Mouse (Mus musculus): ENCODE measurements around the gene Ly9. TPM values are rescaled to one million over a fixed set of nuclear protein-coding genes. Genes with fewer than 3 reads are reported as not detected.

Ly9 gene
- under 1 TPM in 1 of 2 experiments, not detected in 1; 0.30 TPM for total RNA-seq (2021)
- long read RNA-seq: 0 reads

DNA sequence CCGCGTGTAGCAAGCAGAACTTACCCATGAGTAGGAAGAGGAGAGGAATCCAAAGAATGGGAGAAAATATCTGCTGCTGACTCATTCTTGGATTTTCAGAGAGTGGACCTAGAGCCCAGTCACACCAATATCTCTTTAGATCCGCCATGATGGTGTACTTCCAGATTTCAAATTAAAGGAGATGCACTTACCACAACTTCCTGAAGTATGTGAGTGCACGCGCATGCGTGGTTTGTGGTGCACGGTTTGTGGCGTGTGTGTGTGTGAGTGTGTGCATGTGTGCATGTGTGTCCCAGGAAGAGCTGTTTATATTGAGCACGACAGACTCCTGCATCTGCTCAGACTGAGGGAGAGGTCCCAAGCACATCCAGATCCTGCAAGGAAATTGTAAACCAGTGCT is at the start of gene Ly9:
Gene Ly9 (minus strand): TSS at position 235 of the 400 bp plus-strand sequence.
- no peak for DNase-seq (ENCODE audit: low spot score in 2 of 2)

DNA sequence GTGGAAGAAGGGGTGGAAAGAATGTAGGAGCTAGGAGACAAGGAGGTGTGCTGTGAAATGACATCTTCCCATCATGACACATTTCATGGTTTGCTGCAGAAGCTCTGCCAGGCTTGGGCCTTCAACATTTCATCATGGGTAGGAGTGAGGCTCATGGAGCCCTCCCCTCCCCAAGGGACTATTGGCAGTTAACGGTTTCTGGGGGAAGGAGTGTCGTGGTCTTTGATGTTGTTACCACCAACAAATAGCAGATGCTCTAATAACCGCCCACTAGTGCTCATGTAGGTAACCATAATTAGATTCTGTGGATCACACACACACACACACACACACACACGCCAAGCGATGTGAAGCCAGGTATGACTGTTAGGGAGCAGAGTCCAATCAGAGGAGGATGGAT is 45.5 kb upstream of the Ly9 start, which contains the start of gene Slamf7:
Gene Slamf7 (minus strand): TSS at position 302 of the 400 bp plus-strand sequence.
- no peak for DNase-seq (ENCODE audit: low spot score in 2 of 2)

DNA sequence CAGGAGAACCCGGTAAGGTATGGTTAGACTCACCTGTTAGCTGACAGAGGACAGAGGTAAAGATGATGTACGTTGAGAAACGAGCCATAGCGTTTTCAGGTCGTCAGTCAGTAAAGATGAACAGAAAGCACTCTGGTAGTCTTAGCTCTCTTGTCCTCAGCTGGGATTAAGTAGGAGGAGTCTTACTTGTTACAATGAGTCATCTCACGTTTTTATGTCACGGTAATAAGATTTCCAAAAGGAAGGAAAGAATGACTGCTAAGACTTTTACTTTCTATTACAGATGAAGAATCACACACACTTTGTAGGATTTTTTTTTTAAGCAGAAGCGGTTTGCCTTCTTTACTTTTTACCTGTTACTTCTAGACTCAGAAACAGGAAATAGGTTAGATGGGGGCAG is 41.6 kb upstream of the Ly9 start:
- DNase-seq (ENCODE audit: low spot score in 2 of 2): no peak

DNA sequence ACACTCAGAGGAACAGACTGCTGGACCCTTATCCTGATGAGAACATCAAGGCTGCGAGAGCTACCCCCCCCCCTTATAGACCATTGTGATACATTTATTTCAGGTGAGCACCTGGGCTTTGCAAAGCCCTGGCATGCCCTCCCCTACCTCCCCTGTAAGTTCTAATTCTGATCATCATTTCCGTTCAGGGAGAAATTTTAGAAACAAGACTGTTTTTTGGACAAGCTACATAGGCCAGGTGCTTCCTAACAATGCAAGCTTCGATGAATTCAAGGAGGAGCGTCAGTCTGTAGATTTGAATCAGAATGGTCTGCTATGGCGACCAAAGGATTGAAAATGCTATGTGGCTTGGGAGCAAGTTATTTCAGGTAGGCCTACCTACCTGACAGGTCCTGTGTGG is 40.5 kb upstream of the Ly9 start:
- DNase-seq (ENCODE audit: low spot score in 2 of 2): no peak

DNA sequence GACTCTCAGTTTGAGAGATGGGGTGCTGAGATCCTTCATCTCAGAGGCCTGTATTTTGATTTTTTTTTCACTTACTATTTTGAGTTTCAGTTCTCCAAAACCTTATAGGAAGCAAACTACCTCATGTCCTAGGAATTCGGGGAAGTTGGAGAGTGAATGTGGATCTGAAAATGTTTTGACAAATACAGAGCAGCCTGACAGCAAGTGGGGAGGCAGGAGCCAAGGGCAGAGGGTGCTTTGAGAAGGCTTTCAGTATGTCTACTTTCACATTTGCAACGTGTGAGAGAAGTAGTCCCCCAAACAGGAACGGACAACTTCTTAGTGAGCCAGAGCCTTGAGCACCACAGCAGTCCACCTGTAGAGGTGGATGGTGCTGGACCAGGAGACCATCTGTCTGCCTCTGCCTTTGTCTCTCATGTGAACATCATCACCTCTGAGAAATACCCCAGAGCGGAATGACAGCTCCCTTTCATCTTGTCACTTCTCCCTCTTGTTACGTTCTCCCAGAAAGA is 39.3 kb upstream of the Ly9 start:
- no peak for DNase-seq (ENCODE audit: low spot score in 2 of 2)

DNA sequence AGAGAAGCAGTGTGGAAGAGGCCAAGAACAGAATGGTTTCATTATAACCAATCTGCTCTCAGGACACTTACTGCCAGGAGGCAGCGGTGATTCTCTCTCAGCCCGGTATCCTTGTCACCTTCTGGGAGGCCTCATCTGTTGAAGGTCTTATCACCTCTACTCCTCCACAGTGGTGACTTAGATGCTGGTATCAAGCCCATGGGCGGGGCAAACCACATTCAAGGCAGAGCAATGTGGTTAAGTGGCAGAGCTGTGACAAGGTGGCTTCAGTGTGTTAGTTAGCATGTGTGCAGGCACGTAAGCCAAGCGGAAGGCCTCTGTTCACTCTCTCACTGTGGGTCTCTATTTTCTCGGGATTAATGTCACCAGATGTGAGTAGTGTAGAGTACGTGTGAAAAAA is 36.4 kb upstream of the Ly9 start:
- no peak for DNase-seq (ENCODE audit: low spot score in 2 of 2)

DNA sequence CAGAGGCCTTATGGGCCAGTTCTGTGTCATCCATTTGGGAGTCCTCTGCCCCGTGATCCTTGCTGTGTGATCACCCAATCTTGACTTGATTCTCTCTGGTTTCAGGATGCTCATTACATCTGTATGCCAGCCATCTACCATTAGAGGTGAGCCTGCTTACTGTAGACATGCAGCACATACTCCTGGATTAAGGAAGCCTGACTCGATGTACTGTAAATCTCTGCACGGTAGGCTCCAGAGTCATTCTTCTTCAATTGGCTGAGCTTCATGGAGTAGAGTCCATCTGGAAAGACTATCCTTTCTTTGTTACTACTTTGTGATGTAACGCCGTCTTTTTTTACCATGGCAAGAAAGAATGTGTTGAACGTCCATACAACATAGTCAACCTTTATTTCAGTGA is 33.6 kb upstream of the Ly9 start:
- no peak for DNase-seq (ENCODE audit: low spot score in 2 of 2)

DNA sequence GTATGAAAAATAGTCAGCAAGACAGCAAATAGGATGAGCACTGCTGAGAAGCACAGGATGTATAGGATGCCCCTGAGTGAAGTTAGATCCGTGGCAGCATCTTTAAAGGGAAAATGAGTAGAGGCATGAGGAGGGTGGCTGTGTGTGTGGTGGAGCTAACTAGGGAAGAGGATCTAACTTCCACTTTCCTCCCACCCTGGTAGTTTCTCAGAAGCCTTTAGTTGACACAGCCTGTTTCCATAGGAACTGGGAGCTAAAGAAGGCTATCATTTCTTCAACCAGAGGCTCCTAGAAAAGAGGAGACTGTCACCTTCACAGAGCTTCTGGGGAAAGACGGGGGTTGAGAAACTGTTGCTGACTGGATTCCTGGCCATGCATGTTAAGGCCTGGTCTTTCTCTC is 31.5 kb upstream of the Ly9 start:
- no peak for DNase-seq (ENCODE audit: low spot score in 2 of 2)

DNA sequence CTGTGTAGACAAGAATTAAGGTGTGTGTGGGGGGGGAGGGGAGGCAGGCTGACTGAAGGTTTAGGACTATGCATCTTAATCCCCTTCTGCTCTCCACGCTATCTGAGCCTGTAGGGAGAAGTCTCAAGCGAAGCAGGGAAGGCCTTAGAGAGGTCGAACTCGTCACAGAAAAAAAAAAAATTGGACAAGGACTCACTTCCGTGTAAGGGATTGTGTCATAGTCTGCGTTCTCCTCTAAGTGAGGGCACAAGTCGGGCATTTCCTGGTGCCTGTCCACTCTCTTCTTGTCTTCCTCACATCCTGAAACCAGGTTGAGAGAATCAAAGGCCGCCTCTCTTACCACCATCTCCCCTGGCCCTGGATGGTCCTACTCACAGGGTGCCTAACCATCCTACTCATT is 29.9 kb upstream of the Ly9 start:
- DNase-seq (ENCODE audit: low spot score in 2 of 2): no peak

DNA sequence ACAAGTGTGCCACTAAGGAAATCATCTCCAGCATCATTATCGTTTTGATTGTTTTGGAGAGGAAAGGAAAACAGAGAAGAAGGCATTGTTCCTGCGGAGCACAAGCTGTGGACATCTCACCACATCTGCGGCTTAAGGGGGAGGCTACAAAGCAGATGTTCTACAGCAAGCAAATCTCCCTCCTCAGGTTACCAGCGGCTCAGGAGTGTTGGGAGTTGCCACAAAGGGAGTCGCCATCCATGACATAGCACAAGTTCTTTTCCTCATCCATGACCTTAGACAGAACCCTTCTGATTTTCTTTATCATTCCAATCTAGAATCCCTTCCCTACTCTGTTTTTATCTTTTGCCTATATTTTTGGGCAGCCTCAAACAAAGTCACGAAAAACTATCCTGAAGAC is 28.5 kb upstream of the Ly9 start:
- DNase-seq (ENCODE audit: low spot score in 2 of 2): no peak

DNA sequence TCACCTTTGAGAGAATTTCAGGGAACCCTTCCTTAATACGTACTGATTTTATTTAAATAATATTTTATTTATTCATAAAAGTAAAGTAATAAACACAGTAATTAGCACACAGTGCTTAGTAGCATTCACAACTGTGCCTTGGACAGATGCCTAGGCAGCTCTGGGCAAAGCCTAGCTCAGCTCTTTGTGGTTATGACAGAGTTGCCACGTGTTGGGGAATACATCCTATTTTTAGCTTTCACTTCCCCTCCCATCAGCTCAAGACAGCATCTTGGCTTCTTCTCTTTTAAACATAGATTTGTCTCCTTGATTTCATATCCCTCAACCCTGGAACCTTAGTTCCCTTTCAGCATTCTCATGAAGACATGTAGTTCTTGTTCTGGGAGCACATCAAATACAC is 24.2 kb upstream of the Ly9 start:
- peak; percentile 28 to 30 for DNase-seq (ENCODE audit: low spot score in 2 of 2)

DNA sequence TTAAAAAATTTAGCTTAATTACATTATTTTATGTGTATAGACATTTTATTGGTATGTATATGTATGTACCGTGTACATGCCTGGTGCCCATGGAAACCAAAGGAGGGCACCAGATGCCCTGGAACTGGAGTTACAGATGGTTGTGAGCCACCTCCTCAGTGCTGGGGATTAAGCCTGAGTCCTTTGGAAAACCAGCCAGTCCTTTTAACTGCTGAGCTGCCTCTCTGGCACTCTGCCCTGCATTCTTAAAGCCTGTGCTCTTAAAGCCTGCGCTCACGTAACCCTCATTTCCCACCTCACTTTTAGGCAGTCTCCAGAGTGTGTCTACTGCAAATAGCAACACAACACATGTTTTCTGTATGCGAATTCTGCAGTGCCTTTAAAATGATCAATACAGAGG is 23.7 kb upstream of the Ly9 start:
- no peak for DNase-seq (ENCODE audit: low spot score in 2 of 2)

DNA sequence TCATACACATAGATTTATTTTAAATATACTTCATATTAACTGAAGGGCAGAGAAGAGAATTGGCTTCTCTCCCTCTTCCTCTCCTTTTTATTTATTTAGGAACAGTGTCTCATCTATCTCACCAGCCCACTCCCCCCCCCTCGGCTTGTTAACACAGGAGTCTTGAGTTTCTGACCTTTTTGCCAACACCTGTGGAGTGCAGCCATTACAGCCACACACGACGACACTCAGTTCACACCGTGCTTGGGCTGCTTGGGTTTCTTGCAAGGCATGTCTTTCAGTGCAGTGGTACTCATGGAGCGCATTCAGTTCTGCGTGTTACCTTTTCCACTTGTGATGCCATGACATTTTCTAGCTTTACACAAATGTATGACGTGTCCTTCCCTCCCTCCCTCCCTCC is 22.8 kb upstream of the Ly9 start:
- no peak for DNase-seq (ENCODE audit: low spot score in 2 of 2)

DNA sequence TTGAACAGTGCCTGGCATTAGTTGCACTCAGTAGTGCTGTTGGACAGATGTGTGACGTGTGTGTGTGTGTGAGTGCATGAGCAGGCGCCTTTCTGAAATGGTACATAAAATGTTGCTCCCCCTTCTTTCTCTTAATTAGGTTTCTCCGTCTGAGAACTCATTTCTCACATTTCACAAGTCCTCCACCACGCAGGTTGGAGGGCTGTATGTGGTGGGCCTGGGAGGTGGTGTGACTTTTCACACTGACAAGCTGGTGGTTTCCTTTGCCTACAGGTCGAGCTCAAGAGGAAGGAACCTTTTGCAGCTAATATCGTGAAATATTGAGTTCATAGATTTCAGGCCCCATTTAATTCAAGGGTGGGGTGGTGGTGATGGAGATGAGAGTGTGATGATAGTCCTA is 22.0 kb upstream of the Ly9 start:
- DNase-seq (ENCODE audit: low spot score in 2 of 2): no peak

DNA sequence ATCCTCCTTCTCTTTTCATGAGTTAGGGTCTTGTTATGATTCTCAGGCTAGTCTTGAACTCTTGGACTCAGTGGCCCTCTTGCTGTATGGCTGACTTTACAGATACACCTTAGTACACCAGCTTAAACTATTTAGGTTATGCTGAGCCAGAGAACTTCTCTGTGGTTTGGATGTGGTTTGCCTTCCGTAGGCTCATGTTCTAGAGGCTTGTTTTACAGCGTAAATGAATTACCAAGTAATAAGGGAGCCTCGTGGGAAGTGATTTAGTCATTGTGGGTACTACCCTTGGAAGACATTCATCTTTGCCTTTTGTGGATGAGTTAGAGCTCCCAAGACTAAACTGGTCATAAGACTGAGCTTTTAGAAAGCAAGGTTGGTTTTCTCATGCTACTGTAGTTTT is 20.6 kb upstream of the Ly9 start:
- no peak for DNase-seq (ENCODE audit: low spot score in 2 of 2)

DNA sequence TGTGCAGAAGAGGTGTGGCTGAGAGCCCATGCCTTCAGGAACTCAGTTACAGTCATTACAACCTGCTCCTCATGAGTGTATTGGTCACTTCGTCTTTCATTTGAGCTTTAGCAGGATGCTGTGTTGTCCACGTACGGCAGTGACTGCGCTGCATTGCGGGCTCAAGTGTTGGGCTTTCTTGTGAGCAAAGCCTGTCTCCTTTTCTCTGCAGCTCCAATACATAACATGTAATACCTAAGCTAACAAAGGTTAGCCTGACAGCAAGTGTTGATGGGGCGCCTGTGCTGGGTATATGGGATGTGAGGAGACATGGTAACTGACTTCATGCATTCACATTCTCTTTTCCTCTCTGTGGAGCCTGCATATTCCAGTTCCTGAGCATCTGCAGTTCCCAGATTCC is 12.9 kb upstream of the Ly9 start:
- no peak for DNase-seq (ENCODE audit: low spot score in 2 of 2)

DNA sequence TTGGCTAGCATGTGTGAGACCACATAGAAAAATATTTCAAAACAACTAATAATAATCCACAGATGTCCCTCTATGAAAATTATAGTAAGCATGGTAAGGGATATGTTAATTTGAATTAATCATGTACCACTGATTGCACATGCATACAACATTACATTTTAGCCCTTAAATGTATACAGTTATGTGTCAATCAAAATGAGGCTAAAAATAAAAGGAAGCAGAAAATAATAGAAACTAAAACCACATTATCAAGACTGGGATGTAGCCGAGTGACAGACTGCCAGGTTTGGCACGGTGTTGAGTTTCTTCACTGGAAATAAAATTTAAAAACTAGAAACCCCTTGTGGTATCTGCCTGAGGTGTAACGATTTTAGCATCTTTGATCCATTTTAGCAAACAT is 12.4 kb upstream of the Ly9 start:
- no peak for DNase-seq (ENCODE audit: low spot score in 2 of 2)

DNA sequence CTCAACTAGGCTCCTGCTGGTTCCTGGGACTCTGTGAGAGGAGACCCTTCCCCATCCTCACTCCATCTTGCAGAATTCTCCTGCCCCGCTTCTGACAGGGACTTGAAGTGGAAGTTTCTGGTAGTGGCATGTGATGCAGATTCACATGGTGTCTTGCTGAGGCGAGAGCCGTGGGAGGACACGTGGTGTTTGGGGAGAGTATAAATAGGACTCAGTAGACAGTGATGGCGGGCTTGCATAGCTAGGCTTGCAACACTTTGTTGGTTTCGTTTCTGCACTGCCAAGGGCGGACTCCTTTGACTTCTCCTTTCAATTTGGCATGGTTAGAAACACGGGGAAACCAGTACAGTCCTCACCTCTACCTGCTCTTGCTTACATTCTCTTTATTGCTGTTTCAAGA is 11.8 kb upstream of the Ly9 start:
- no peak for DNase-seq (ENCODE audit: low spot score in 2 of 2)

DNA sequence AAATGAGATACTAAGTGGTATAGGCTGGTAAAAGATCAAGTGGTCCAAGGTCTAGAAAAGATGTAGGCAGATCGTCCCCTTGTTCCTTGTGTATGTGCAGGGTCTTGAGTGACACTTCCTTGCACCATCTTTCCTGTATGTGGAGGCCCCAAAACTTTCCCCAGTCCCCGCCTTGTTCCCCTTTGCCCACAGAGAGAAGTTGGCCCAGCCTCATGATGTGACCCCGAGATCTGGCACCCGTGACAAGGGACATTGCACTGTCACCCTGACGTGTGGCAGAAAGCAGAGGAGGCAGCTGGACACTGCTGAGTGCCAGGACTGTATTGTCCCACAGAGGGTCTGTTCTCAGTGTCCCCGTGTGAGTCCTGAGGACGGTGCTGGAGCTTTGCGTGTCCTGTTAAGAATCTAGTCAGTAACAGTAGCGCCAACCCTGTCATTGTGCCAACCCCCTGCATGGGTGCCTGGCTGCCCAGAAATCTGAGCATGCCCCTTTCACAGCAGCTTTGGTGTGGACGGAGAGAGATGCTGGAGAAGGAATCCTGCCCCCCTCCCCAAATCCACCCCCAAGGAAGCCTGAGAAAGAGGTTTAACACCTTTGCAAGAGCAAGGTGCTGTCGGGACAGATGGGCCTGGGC is 9.8 kb upstream of the Ly9 start:
- no peak for DNase-seq (ENCODE audit: low spot score in 2 of 2)

DNA sequence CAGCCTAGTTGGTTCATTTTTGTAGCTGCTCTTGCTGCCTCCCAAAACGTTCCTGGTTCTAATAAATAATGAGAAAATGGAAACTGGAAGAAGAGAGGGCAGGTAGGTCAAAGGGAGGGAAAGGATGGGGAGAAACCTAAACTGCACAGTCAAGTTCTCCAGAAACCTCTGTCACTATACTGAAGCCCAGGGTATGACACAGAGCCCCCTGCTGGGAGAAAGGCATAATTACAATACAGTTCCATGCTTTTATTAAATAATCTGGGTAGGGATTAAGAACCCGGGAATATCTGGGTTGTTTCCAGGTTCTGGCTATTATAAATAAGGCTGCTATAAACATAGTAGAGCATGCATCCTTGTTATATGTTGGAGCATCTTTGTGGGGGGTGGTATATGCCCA is 6.8 kb upstream of the Ly9 start:
- DNase-seq (ENCODE audit: low spot score in 2 of 2): no peak

DNA sequence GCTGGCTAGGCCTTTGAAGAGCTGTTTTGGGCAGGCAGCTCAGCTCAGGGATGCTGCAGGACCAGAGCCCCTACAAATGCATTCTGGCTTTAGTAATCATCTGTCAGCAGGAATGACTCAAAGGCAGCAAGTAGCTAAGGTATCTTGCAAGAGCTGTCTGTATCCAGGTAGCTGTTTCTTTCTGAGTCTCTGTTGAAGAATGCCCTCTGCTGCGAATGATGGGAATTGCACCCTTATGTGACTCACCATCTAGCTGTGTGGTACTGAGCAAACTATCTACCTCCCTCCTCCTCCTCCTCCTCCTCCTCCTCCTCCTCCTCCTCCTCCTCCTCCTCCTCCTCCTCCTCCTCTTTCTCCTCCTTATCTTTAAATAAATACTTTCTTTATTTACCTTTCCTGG is 3.6 kb upstream of the Ly9 start:
- no peak for DNase-seq (ENCODE audit: low spot score in 2 of 2)

DNA sequence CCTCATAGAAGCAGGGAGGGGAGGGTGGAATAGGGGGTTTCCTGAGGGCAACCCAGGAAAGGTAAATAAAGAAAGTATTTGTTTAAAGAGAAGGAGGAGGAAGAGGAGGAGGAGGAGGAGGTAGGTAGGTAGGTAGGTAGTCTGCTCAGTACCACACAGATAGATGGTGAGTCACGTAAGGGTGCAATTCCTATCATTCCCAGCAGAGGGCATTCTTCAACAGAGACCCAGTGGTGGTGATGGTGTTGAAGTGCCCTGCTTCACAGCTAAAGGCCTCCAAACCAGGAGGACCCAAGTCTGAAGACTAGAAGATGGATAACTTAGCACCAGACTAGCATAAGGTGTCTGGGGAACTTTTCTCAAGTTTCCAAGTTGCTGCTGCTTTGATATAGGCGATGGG is 2.8 kb upstream of the Ly9 start:
- DNase-seq (ENCODE audit: low spot score in 2 of 2): no peak

DNA sequence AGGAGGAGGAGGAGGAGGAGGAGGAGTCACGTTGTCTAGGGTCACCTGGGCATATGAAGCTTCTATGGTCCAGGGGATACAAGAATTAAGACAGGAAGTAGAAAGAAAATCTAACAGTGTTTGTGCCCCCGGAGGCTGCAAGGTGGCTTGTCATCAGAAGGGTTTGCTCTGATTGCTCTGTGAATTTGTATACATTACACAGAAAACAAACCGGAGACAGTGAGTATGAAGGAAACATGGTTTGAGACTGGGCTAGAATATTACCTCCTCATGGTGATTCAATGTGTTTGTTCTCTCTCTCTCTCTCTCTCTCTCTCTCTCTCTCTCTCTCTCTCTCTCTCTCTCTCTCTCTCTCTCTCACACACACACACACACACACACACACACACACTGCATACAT is 554 bp downstream of the Ly9 start:
- DNase-seq (ENCODE audit: low spot score in 2 of 2): no peak

DNA sequence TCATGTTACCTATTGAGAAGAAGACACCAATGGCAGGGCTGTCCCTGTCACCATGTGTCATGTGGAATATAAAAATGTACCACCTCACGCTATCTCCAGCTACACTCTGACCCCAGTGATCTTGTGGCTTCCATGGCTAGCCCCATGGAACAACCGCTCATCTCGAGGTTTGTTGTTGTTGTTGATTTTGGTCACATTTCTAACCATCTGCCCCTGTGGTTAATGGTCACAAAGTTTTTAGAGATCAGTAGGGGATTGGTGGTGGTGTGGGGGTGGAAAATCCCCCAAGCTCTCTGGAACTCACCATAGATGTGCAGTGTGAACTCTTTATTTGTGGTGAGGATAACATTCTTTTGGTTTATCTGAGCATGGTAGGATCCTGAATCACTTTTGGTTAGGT is 2.5 kb downstream of the Ly9 start:
- no peak for DNase-seq (ENCODE audit: low spot score in 2 of 2)
